10 mouse cellular contexts compared by ENCODE assay signal in the genomic region with DNA sequence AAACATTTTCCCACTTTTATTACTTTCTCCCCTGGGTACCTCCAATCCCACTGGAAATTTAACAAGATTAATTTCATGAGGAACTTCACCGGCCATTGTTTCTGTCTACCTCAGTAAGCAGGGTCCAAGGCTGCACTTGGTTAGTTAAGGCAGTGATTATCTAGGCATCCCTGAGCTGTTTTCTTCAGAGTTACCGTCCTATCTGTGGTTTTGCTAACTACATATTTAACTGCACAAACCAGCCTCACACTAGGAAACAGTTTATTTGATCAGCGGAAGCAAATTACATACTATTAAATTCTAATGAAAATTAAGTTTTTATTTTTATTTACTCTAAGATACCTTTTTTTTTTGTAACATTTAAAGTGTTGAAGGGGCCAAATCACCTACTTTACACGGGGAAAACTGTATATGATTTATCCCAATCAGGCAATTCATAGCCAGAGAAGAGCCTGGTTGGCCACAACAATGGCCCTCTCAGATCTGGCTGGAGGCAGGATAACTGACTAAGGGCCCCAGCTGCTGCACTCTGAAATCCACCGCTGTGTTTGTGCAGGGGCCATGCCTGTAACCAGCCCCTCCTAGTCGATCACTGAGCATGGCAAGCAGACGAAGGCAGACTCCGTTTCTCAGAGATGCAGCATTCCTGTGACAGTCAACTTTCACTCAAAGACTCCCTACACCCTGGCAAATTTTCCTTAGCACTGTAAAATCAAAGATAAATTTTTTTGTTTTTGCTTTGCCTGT. TPM values are rescaled to one million over a fixed set of nuclear protein-coding genes. Genes with fewer than 3 reads are reported as not detected.
DNase-seq lines count a peak whose midpoint lies in the region; ATAC-seq and TF ChIP-seq lines count a peak whose summit lies in the region.
"Had no signal": no experiment of that assay in that cellular context is flagged by ENCODE, and none has a peak within 500 bp of the region (broad histone marks: within the 10 kb centered on the region; RNA-seq: fewer than 3 reads in every experiment).

No protein-coding gene starts in this region.

- intact Hi-C loops in heart, postnatal 25 days (cut with DNase I) = loop anchor here (5.0 kb wide), 1 partner anchor 99 kb away; the partner anchor contains the start of gene Gm10190

- H3K9ac ChIP-seq in heart, postnatal 0 days (replicated peaks; ENCODE audit: low read depth, low read length) = no peak overlapping the region
- no peak overlapping the region for H3K9ac ChIP-seq in liver, embryonic 14.5 days (replicated peaks)
- H3K9ac ChIP-seq: embryonic facial prominence, embryonic 13.5 days had no signal

- TF ChIP-seq EP300 in heart, postnatal 0 days (IDR thresholded peaks at IDR 0.05; ENCODE audit: low read depth) = no peak
- TF ChIP-seq EP300 in liver, embryonic 14.5 days (IDR thresholded peaks at IDR 0.05; ENCODE audit: low read depth) = no peak

- no peaks in the 10 kb centered on the region for H3K27me3 ChIP-seq in heart, postnatal 0 days (ENCODE audit: control insufficient read depth, insufficient read depth, low read length)
- no peaks in the 10 kb centered on the region for H3K27me3 ChIP-seq in liver, embryonic 14.5 days (ENCODE audit: control insufficient read depth, insufficient read depth, low read length)
- H3K27me3 ChIP-seq: embryonic facial prominence, embryonic 13.5 days had no signal

- peaks cover 12% of the 10 kb centered on the region for H3K4me1 ChIP-seq in heart, postnatal 0 days (ENCODE audit: control insufficient read depth, insufficient read depth)
- peaks cover 9 to 24% of the 10 kb centered on the region in 2 experiments for H3K4me1 ChIP-seq in liver, embryonic 14.5 days (replicated peaks; ENCODE audit: control insufficient read depth in 2 of 2, insufficient read depth in 2 of 2, low read length in 1 of 2)

- H3K27ac ChIP-seq in heart, postnatal 0 days (ENCODE audit: low read depth) = peak overlapping the region; percentile 48
- H3K27ac ChIP-seq in liver, embryonic 14.5 days = no peak overlapping the region
- H3K27ac ChIP-seq: embryonic facial prominence, embryonic 13.5 days had no signal

- TF ChIP-seq CTCF in heart, postnatal 0 days (IDR thresholded peaks at IDR 0.05; ENCODE audit: low read depth) = no peak
- TF ChIP-seq CTCF in liver, embryonic 14.5 days (IDR thresholded peaks at IDR 0.05; ENCODE audit: low read depth) = no peak

- ATAC-seq in heart, postnatal 0 days (ENCODE audit: insufficient read depth, low read depth) = no peak
- ATAC-seq in liver, embryonic 14.5 days (ENCODE audit: insufficient read depth) = no peak

- DNase-seq in heart, postnatal 0 days (ENCODE audit: low spot score) = no peak
- no peak for DNase-seq in heart, postnatal 25 days (ENCODE audit: low spot score)
- peak; percentile 17 for DNase-seq in ES-CJ7 (ENCODE audit: low read depth, low spot score)
- peak; percentile 52 for DNase-seq in embryo, embryonic 10.5 days (ENCODE audit: low spot score)
- no peak for DNase-seq in liver, embryonic 14.5 days (ENCODE audit: low read depth in 3 of 3, low spot score in 3 of 3)
- no peak for DNase-seq in adrenal gland, postnatal 10 days
- DNase-seq in spleen, postnatal 4 days (ENCODE audit: low spot score in 2 of 2) = no peak
- no peak for DNase-seq in kidney, postnatal 25 days
- DNase-seq: heart, postnatal 36 days had no signal

- H3K9me3 ChIP-seq in heart, postnatal 0 days (replicated peaks; ENCODE audit: control insufficient read depth, low read length) = no peaks in the 10 kb centered on the region
- no peaks in the 10 kb centered on the region for H3K9me3 ChIP-seq in liver, embryonic 14.5 days (ENCODE audit: control insufficient read depth, low read length)
- H3K9me3 ChIP-seq: embryonic facial prominence, embryonic 13.5 days had no signal

- 44% methylated on average over 8 of the region's 8 CpGs for WGBS in heart, postnatal 0 days
- WGBS in liver, embryonic 14.5 days (ENCODE audit: insufficient replicate concordance) = 22% methylated on average over 8 of the region's 8 CpGs

- no peak overlapping the region for H3K4me2 ChIP-seq in heart, postnatal 0 days (ENCODE audit: low read depth, low read length)
- H3K4me2 ChIP-seq in liver, embryonic 14.5 days (ENCODE audit: low read depth) = 0 out of 2 replicates have a peak overlapping the region, but pooled peaks have one; percentile 6
- H3K4me2 ChIP-seq: embryonic facial prominence, embryonic 13.5 days had no signal

- H3K4me3 ChIP-seq in heart, postnatal 0 days (ENCODE audit: low read depth, low read length) = no peak overlapping the region
- no peak overlapping the region for H3K4me3 ChIP-seq in liver, embryonic 14.5 days (ENCODE audit: insufficient read depth in 1 of 2, low read depth in 2 of 2, low read length in 2 of 2)
- H3K4me3 ChIP-seq: embryonic facial prominence, embryonic 13.5 days had no signal

- peaks cover 5% of the 10 kb centered on the region; the same call in 1 of the 2 replicates for H3K36me3 ChIP-seq in heart, postnatal 0 days (replicated peaks; ENCODE audit: control insufficient read depth, insufficient read depth, low read length)
- H3K36me3 ChIP-seq in liver, embryonic 14.5 days (replicated peaks; ENCODE audit: control insufficient read depth, insufficient read depth, low read depth) = no peaks in the 10 kb centered on the region

RNA-seq across cellular contexts. Expression of gene Sos1, which starts 9.0 kb away (rescaled TPM):
- 2.6 and 6.6 TPM in 2 replicates for total RNA-seq in heart, postnatal 0 days (2014; rRNA removed; ENCODE audit: low replicate concordance)
- 1.7 and 1.8 TPM in 2 replicates for polyA plus RNA-seq in heart, postnatal 0 days (2015; fragmentation: Nextera tagmentation; extraction: Ambion mirVana)
- total RNA-seq in heart, postnatal 25 days (2021) = 10 to 100 TPM; 11.4 to 13.5 TPM
- 1.1 and 1.7 TPM in 2 replicates for polyA plus RNA-seq in liver, embryonic 14.5 days (2012; rRNA removed)
- polyA plus RNA-seq in liver, embryonic 14.5 days (2014; fragmentation: Nextera tagmentation; extraction: Ambion mirVana) = 1.3 and 1.8 TPM in 2 replicates
- total RNA-seq in adrenal gland, postnatal 10 days (2021) = 10 to 100 TPM; 20.1 to 24.1 TPM

Comparison
In these comparisons a context has a peak if more than half of its experiments do, and no peak if none do; other contexts are left out.
1. DNase-seq: peak in ES-CJ7 (single experiment) and embryo, embryonic 10.5 days (single experiment); none in heart, postnatal 0 days (single experiment), heart, postnatal 25 days (single experiment), liver, embryonic 14.5 days (0 of 3), adrenal gland, postnatal 10 days (single experiment), spleen, postnatal 4 days (0 of 2) and kidney, postnatal 25 days (0 of 2).